Mouse (Mus musculus) midbrain, embryonic 12.5 days (tissue): ENCODE data around the gene Plaur. TPM values are rescaled to one million over a fixed set of nuclear protein-coding genes. Genes with fewer than 3 reads are reported as not detected.

Experiments used
- ATAC-seq: fragments of 200-750 bp; cut with Nextera tagmentation; 2 replicates; pipeline ENCODE4 v1.8.0; 2017; ENCODE audit warnings: low read depth, moderate TSS enrichment, moderate library complexity; ENCODE audit not compliant: low FRiP score
- H3K27ac ChIP-seq: fragments of 300-500 bp; sonication (generic); replicated peaks from 2 replicates; pipeline ENCODE4 v1.5.1; 2016; ENCODE audit warnings: mild to moderate bottlenecking
- H3K27me3 ChIP-seq: fragments of 300-500 bp; sonication (generic); 2 replicates; pipeline ENCODE4 v1.6.1; 2016; ENCODE audit warnings: mild to moderate bottlenecking
- H3K36me3 ChIP-seq: fragments of 300-500 bp; sonication (generic); 2 replicates; pipeline ENCODE4 v1.6.1; 2016
- H3K4me1 ChIP-seq: fragments of 300-500 bp; sonication (generic); 2 replicates; pipeline ENCODE4 v1.6.1; 2016
- H3K4me2 ChIP-seq: fragments of 300-500 bp; sonication (generic); replicated peaks from 2 replicates; pipeline ENCODE4 v1.6.1; 2016; ENCODE audit warnings: mild to moderate bottlenecking, moderate library complexity
- H3K4me3 ChIP-seq: fragments of 300-500 bp; sonication (generic); 2 replicates; pipeline ENCODE4 v1.5.1; 2016; ENCODE audit warnings: mild to moderate bottlenecking
- H3K9ac ChIP-seq: fragments of 300-500 bp; sonication (generic); replicated peaks from 2 replicates; pipeline ENCODE4 v1.6.1; 2016; ENCODE audit warnings: mild to moderate bottlenecking, moderate library complexity
- H3K9me3 ChIP-seq: fragments of 300-500 bp; sonication (generic); 2 replicates; pipeline ENCODE4 v1.6.1; 2016; ENCODE audit warnings: mild to moderate bottlenecking
- WGBS: fragments of 180-500 bp; shearing (Covaris S2); methylation state at CpG from one replicate; pipeline ENCODE4 v1.1.7; 2016; 5-methylcytosine and 5-hydroxymethylcytosine counted together
- polyA plus RNA-seq: library from polyadenylated mRNA; unstranded; fragments of >200 nt; fragmentation: Nextera tagmentation; extraction: Ambion mirVana; gene quantifications from 2 replicates; pipeline ENCODE4 v1.2.1, GENCODE M21; 2016

The Plaur gene
- 0.60 and 1.2 TPM in 2 replicates for polyA plus RNA-seq

- Histone ChIP-seq H3K27ac (no peak within 1 kb of the TSS), H3K27me3 (peaks cover 23% of the 10 kb centered on the region), H3K36me3 (no peaks in the 10 kb centered on the region), H3K9me3 (no peaks in the 10 kb centered on the region), H3K4me3 (peak within 1 kb of the TSS; percentile 1; the same call in 1 of the 2 replicates), H3K9ac (no peak within 1 kb of the TSS), H3K4me2 (peak within 1 kb of the TSS; percentile 21; the same call in 1 of the 2 replicates), H3K4me1 (peaks cover 10% of the 10 kb centered on the region)
- ATAC-seq: no peak
- 14% methylated on average over 26 of the region's 27 CpGs for WGBS
Observed at GRCm38 (mm10) chr7:24462388-24463319, at the start of gene Plaur. Plaur (plus strand) TSS chr7:24462484.

- no peak overlapping the region for H3K4me2 ChIP-seq
- no peak overlapping the region for H3K4me3 ChIP-seq
- no peak for ATAC-seq
- no peaks in the 10 kb centered on the region; the same call in 1 of the 2 replicates for H3K4me1 ChIP-seq
- 93% methylated on average over 3 of the region's 3 CpGs for WGBS
- H3K9me3 ChIP-seq: no peaks in the 10 kb centered on the region
- peaks cover 16% of the 10 kb centered on the region; the same call in 1 of the 2 replicates for H3K36me3 ChIP-seq
- no peaks in the 10 kb centered on the region for H3K27me3 ChIP-seq
- H3K9ac ChIP-seq: no peak overlapping the region
- H3K27ac ChIP-seq: no peak overlapping the region
Observed at GRCm38 (mm10) chr7:24413630-24414029, 48.7 kb upstream of the Plaur start.

GRCm38 (mm10) chr7:24415261-24415660 is 47.0 kb upstream of the Plaur start:
- no peak overlapping the region for H3K4me3 ChIP-seq
- H3K9ac ChIP-seq: no peak overlapping the region
- ATAC-seq: no peak
- peaks cover 19% of the 10 kb centered on the region; the same call in 1 of the 2 replicates for H3K36me3 ChIP-seq
- WGBS: 85% methylated on average over 7 of the region's 7 CpGs
- no peaks in the 10 kb centered on the region for H3K9me3 ChIP-seq
- no peaks in the 10 kb centered on the region for H3K27me3 ChIP-seq
- no peak overlapping the region for H3K4me2 ChIP-seq
- no peak overlapping the region for H3K27ac ChIP-seq
- H3K4me1 ChIP-seq: peaks cover 13% of the 10 kb centered on the region

- ATAC-seq: peak; percentile 57
- H3K36me3 ChIP-seq: peaks cover 33% of the 10 kb centered on the region; the same call in 1 of the 2 replicates
- peaks cover 18% of the 10 kb centered on the region for H3K4me1 ChIP-seq
- WGBS: 39% methylated on average over 8 of the region's 8 CpGs
- no peak overlapping the region for H3K9ac ChIP-seq
- H3K4me3 ChIP-seq: no peak overlapping the region
- no peaks in the 10 kb centered on the region for H3K9me3 ChIP-seq
- H3K27me3 ChIP-seq: no peaks in the 10 kb centered on the region
- peak overlapping the region; percentile 56; the same call in 1 of the 2 replicates for H3K27ac ChIP-seq
- H3K4me2 ChIP-seq: no peak overlapping the region; the same call in 1 of the 2 replicates
Observed at GRCm38 (mm10) chr7:24419579-24419978, 42.7 kb upstream of the Plaur start.

GRCm38 (mm10) chr7:24421648-24422047 is 40.6 kb upstream of the Plaur start:
- peaks cover 25% of the 10 kb centered on the region; the same call in 1 of the 2 replicates for H3K36me3 ChIP-seq
- H3K9ac ChIP-seq: no peak overlapping the region
- H3K27ac ChIP-seq: peak overlapping the region; percentile 11; the same call in 1 of the 2 replicates
- H3K9me3 ChIP-seq: no peaks in the 10 kb centered on the region
- no peak overlapping the region for H3K4me2 ChIP-seq
- H3K4me1 ChIP-seq: peaks cover 18% of the 10 kb centered on the region
- H3K4me3 ChIP-seq: no peak overlapping the region
- WGBS: 66% methylated on average over 7 of the region's 7 CpGs
- H3K27me3 ChIP-seq: no peaks in the 10 kb centered on the region
- peak; percentile 31; the same call in 1 of the 2 replicates for ATAC-seq

- no peak overlapping the region for H3K4me2 ChIP-seq
- 69% methylated on average over 8 of the region's 8 CpGs for WGBS
- no peak for ATAC-seq
- peaks cover 18% of the 10 kb centered on the region for H3K4me1 ChIP-seq
- H3K4me3 ChIP-seq: no peak overlapping the region
- H3K27me3 ChIP-seq: no peaks in the 10 kb centered on the region
- peaks cover 21% of the 10 kb centered on the region; the same call in 1 of the 2 replicates for H3K36me3 ChIP-seq
- H3K27ac ChIP-seq: peak overlapping the region; percentile 11
- H3K9ac ChIP-seq: no peak overlapping the region
- no peaks in the 10 kb centered on the region for H3K9me3 ChIP-seq
Observed at GRCm38 (mm10) chr7:24422251-24422650, 40.0 kb upstream of the Plaur start.

- WGBS: 88% methylated on average over 15 of the region's 15 CpGs
- no peak overlapping the region for H3K4me3 ChIP-seq
- ATAC-seq: no peak
- no peaks in the 10 kb centered on the region for H3K9me3 ChIP-seq
- peaks cover 18% of the 10 kb centered on the region for H3K4me1 ChIP-seq
- no peaks in the 10 kb centered on the region for H3K27me3 ChIP-seq
- no peak overlapping the region for H3K27ac ChIP-seq
- H3K36me3 ChIP-seq: peaks cover 20% of the 10 kb centered on the region; the same call in 1 of the 2 replicates
- no peak overlapping the region for H3K4me2 ChIP-seq
- H3K9ac ChIP-seq: no peak overlapping the region
Observed at GRCm38 (mm10) chr7:24423107-24423763, 39.0 kb upstream of the Plaur start.

- Histone ChIP-seq H3K9ac (no peak overlapping the region; the same call in 1 of the 2 replicates), H3K4me3 (no peak overlapping the region), H3K4me2 (no peak overlapping the region), H3K9me3 (no peaks in the 10 kb centered on the region), H3K4me1 (peaks cover 15% of the 10 kb centered on the region), H3K27me3 (no peaks in the 10 kb centered on the region), H3K27ac (no peak overlapping the region), H3K36me3 (peaks cover 20% of the 10 kb centered on the region; the same call in 1 of the 2 replicates)
- 87% methylated on average over 12 of the region's 12 CpGs for WGBS
- ATAC-seq: no peak
Observed at GRCm38 (mm10) chr7:24423956-24424732, 38.1 kb upstream of the Plaur start.

- Histone ChIP-seq H3K9me3 (no peaks in the 10 kb centered on the region), H3K36me3 (peaks cover 10% of the 10 kb centered on the region; the same call in 1 of the 2 replicates), H3K4me2 (no peak overlapping the region), H3K27ac (no peak overlapping the region), H3K27me3 (no peaks in the 10 kb centered on the region), H3K4me1 (peaks cover 4% of the 10 kb centered on the region; the same call in 1 of the 2 replicates), H3K9ac (no peak overlapping the region), H3K4me3 (no peak overlapping the region)
- ATAC-seq: no peak
- 85% methylated on average over 9 of the region's 9 CpGs for WGBS
Observed at GRCm38 (mm10) chr7:24425919-24426318, 36.4 kb upstream of the Plaur start.

GRCm38 (mm10) chr7:24427168-24427567 is 35.1 kb upstream of the Plaur start:
- peaks cover 2% of the 10 kb centered on the region; the same call in 1 of the 2 replicates for H3K4me1 ChIP-seq
- no peak for ATAC-seq
- no peak overlapping the region for H3K9ac ChIP-seq
- H3K27me3 ChIP-seq: 0 out of 2 replicates have a peak, but pooled peaks cover under 1% of the 10 kb centered on the region
- H3K36me3 ChIP-seq: 0 out of 2 replicates have a peak, but pooled peaks cover 3% of the 10 kb centered on the region
- no peak overlapping the region for H3K27ac ChIP-seq
- H3K4me3 ChIP-seq: no peak overlapping the region
- WGBS: 92% methylated on average over 8 of the region's 8 CpGs
- H3K9me3 ChIP-seq: no peaks in the 10 kb centered on the region
- H3K4me2 ChIP-seq: no peak overlapping the region

GRCm38 (mm10) chr7:24428725-24429124 is 33.6 kb upstream of the Plaur start:
- no peak for ATAC-seq
- Histone ChIP-seq H3K9ac (no peak overlapping the region), H3K27ac (no peak overlapping the region), H3K36me3 (no peaks in the 10 kb centered on the region), H3K4me2 (no peak overlapping the region), H3K4me3 (no peak overlapping the region), H3K27me3 (peaks cover 10% of the 10 kb centered on the region; the same call in 1 of the 2 replicates), H3K4me1 (no peaks in the 10 kb centered on the region), H3K9me3 (peaks cover 7% of the 10 kb centered on the region)
- WGBS: 82% methylated on average over 5 of the region's 5 CpGs
